Mouse (Mus musculus) right cerebral cortex, postnatal 14 days (tissue): ENCODE measurements at regions not wholly inside any gene's neighbourhood (a gene's known extent, or its start where the extent isn't known, plus 50 kb on each side); places are given as distances from the start of the nearest gene placed in this dataset.

Experiments used
- DNase-seq: peaks from one replicate; pipeline ENCODE4 v3.0.0; 2022

DNA sequence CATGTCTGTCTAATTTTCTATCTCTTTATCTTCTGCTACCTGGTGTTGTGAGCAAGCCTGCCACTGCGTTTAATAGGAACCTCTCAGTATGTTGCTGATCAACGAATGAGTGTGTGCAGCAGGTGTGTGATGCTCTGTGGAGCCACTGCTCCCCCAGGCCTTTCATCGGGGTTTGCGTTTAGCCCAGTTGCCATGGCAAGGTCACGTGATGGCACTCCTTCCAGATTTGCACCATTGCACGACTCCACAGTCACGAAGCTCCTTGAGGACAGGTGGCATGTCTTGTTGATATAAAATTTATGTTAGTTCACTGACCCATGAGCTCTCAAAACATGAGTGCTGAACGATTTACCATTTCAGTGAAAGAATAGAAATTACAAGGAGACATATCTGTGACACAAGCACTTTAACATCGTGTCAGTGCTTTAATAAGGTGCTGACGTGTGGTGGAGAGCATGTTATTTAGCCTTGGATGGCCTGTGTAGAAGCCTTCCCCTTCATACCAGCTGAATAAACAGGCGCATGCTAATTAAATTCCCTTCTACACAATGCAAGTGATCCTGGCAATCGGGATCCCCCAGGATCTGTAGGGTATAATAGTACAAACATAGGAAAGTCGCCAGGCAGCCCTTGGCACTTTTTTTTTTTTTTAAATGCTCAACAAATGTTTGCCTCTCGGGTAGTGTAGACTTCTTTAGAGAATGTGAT is 181.7 kb upstream of the Arrdc4 start:
- no peak for DNase-seq

DNA sequence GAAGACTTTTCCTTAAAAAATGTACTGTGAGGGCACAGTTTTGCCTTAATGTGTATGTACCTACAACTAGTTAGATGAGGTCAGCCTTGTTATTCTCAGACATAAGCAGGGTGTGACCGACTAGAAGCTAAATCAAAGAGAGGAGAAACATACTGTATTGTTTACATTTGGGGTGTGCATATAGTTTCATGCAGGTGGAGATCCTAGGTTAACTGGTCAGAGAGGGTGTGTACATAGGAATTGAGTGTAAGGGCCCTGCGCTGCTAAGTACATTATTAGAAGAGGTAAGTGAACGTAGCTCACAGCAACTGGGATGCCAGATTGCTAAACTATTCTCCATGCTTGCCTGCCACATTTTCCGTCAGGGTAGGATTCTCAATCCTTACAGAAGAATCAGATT is 180.6 kb upstream of the Arrdc4 start:
- DNase-seq: no peak

DNA sequence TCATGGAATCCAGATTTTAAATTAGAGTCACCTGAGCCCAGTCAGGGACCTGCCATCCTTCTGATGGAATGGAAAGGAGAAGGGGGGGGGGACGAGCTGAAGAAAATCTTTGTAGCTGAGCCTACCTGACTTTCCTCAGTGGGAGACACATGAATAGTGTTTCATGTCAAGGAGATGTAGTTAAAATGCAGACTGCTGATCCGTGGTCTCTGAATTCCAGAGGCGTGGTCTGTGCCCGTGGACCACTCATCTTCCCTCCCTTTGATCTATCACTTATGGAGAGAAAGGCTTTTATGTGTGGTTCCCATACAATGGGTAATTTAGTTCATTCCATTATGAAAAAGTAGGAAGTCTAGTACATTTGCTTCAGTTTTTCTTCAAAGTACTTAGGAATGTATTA is 176.6 kb upstream of the Arrdc4 start:
- no peak for DNase-seq

DNA sequence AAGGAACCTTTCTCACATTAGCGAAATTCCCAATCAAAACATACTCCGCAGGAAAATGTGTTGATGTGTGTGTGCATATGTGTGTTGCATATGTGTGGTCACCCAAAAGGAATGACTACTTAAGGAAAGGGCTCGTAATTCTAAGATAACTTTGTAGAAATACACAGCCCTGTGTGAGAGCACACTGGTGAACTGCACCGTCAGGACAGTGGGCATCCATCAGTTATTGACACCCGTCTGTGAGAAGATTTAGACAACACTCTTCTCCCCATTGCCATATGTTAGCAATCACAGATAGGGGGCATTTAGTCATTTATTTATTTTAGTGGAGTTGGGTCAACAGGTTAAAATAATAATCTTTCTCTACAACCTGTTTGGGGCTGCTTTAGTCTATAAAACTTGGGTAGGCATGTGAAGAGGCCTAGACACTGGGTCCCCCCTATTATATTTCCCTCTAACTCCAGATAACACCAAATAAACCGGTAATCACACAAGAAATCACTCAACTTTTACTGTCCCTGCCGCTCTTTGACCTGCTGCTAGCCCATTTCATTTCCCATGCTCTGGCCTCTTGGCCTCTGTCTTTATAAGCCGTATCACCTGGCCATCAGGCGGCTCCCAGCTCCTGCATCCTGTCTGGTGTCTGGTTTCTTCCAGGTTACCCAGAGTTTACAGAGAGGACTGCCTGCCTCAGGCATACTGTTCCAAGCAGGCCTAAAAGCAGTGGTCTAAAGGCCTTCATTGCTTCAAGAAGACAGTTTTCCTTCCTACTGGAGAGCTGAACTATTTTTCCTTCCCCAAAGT is 169.8 kb upstream of the Arrdc4 start:
- no peak for DNase-seq

DNA sequence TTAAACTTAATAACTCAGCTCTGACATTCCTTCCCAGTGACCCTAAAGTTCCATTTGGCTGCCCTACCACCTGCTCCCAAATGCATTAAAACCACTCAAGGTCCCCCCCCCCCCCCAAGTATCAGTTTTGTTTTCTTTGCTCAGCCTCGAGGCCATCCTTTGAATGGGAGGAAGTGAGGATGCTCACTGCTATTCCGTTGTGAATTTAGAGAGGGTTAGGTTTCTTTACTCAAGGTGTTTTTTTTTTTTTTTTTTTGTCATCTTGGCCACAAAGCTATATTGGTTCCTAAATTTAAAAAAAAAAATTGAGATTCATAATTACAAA is 168.8 kb upstream of the Arrdc4 start:
- no peak for DNase-seq

DNA sequence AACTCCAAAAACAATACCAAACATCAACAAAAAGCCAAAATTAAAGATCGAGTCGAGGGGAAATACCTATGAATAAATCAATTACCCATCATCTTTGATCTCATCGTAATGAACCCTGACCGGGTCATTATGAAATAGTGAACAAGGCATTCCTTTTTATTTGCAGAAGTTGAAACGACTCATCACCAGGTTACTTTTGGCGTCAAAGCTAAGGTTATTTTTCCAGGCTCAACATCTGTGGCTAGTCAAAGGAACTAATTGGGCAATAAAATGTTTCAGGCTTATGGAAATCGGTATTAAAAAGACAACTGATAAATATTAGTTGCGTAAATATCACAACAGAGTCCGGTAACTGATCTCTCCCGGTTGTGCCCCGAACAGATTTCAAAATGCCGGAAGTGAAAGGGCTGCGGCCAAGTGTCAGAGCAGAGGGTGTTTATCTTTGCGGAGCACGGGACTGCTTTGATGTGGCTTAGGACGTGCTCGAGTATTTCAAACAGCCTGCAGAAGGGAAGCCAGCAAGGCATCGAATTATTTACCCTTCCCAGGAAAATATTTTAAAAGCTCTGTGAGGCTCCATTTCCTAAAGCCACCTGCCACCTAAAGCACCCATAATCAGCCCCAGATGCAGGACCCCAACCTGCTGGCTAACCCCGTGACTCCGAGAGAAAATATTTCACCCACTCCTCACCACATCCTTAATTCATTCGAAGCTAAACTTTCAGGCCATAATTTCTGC is 168.3 kb upstream of the Arrdc4 start:
- DNase-seq: no peak

DNA sequence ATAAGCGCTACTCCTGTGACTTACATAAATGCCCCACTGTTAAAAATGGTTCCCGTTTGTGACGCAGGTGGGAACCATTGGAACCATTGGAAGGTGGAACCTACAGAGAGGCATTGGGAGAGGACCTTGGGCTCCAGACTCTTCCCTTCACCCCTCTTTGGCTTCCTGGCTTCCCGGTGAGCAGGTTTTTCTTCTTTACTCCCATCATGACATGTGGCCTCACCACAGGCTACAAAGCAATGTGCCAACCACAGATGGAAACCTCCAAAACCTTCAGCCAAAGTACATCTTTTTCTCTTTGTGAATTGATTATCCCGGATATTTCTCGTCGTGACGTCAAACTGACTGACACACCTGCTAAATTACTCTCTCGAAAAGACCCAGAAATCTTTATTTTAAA is 166.9 kb upstream of the Arrdc4 start:
- DNase-seq: no peak

DNA sequence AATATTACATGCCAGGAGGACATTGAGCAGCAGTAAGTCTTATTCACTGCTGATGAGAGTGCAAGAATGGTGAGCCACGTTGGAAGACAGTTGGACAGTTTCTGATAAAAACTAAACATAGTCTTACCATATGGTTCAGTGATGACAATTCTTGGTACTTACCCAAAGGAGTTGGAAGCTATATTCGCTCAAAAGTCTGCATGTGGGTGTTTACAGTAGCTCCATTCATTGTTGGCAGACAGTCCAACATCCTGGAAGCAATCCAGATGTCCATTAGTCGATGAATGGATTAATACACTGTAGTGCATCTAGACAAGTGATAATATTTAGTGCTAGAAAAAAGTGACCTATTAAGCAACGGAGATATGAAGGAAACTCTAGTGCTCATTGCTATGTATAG is 165.3 kb upstream of the Arrdc4 start:
- DNase-seq: no peak

DNA sequence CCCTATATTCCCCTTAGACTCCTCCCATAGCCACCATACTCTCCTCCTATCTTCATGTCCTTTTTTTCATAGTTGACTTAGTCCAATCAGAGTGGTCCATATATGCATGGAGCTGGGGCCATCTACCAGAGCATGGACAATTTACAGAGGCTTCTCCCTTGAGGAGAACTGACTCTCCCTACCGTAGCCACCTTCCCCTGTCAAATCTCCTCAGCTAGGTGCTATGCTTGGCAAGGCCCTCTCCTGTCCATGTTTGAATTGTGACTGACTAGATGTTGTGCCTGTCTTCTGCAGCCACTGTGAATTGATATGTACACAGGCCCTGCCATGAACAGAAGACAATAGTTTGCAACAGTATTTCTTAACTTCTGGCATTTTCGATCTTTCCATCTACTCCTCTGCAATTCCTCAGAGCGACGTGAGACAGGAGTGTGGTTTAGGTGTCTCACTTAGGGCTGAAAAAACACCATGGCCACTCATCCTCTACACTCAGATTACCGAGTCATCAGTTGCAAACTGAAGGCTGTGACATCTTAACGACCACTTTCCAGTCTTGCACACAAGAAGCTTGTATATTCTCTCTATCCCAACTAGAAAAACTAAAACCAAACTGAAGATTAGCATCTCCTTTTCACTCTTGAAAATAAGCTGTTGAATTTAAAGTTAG is 163.1 kb upstream of the Arrdc4 start:
- DNase-seq: no peak

DNA sequence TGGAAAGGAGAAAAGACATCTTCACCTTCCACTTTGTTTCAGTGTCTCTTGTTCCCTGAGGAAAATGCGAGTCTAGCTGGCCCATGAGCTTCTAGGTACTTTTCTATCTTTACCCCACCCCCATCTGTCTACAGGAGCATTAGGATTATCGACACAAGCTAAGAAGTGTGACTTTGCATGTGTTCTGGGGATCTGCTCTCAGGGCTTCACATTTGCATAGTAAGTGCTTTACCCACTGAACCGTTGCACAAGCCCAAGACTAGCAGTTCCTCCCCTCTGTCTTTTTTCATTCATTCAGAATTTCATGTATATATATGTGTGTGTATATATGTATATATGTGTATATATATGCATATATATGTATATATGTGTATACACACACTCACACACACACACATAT is 162.5 kb upstream of the Arrdc4 start:
- no peak for DNase-seq

DNA sequence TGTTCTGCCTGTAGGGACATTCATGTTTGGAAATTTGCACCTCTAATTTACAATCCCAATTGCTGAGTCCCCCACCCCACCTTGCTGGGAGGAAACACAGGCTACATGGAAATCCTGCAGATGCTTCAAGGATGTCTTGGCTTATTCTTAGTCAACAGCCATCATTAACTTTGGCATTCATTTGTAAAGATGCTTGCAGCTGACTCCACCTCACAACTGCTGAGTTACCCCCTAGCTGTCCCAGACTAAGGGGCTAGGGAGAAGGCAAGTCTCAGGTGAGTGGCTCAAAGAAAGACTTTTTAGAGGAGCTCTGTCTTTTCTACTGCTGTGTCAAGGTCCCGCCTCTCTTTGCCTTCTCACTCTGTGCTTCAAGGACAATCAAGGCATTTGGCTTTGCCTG is 160.7 kb upstream of the Arrdc4 start:
- DNase-seq: no peak

DNA sequence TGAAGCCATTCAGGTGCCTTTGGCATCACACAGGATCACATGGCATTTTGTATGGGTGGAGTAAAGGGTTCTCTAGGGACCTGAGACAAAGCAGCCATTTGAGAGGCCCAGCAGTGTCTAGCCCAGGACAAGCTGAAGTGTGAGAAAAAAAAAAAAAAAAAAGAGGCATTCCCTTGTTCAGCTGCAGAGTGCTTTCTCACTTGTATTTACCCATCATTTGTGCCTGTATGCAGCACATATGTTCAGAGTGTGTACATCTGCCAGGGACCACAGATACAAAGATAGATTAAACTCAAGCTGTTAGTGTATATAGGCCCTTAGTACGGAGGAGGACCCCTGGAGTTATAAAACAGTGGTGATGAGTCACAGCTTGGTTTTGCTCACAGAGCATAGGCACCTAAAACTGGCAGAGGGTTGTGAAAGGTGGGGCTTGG is 159.4 kb upstream of the Arrdc4 start:
- no peak for DNase-seq

DNA sequence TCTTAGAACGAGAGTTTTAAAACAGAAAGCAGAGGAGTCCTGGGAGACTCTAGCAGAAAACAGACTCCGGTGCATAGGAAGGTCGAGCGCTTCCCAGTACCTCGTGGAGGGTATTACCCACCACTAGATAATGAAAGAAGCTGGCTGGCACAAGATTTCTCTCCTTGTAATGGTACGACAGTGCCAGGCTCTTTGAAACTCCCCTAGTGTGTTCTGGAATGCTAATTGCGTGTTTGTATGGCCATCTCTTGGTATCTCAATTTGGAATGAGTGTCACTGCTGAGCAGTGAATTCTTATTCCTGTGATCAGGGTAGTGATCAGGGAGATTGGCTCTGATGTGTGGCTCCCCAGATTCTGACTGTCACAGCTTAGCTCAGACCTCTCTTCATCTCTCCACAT is 158.8 kb upstream of the Arrdc4 start:
- no peak for DNase-seq

DNA sequence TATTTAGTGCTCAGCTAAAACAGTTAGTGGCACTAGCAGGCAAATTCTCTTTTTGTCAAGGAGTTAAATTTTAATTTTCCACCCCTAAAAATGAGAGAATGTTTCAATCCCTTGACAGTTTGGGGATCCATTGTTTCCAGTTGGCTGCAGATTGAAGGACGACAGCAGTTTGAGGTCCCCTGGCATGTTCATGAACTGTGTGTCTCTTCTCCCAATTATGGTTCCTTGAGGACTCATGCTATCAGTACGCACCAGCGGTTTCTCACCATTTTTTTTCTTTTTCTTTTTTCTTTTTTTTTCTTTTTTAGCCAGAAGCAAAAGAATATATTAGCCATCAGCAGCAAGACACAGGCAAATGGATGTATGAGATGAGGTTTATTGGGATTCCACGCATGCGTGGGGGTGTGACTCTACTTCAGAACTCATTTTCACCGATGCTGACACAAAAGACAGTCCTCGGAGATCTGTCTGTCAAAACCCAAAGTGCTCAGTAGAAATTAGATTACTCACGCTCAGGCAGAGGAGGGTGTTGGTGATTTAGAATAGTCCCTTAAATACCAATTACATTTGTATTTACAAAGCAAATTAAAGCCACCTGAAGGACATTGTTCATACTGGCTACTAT is 157.8 kb upstream of the Arrdc4 start:
- no peak for DNase-seq

DNA sequence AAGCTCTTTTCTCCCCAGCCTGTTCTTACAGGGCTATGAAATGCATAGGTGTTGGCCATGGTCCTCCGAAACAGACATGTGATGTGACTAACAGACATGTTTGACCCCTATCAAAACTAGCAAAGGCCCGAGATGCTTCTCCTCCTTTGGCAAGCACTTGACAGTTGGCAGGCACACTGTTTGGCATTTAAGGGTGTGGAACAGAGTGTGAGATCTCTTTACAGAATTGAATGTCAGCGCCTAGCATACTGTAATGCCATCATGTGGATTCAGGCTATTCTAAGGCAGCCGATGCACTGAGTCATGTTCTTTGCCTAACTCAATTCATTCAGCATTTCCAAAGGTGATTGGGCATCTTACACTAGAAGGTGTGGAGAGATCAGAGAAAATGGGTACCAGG is 156.8 kb upstream of the Arrdc4 start:
- DNase-seq: no peak

DNA sequence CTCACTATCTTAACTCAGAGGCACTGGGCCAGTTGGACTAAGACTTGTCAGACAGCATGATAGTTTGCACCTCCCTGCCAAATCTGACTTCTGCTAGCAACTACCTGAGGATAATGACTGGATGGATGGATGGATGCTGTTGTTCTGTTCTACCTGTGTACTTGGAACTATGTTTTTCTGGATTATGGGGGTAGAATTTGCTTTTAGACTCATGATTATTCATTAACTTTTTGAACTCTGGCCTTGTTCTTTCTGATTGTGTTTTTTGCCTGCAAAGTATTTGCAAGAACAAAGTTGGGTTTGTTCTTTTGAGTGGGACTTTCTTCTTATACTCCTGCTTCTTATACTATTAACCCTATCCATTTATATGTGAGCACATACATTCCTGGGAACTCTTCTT is 137.1 kb upstream of the Arrdc4 start:
- no peak for DNase-seq

DNA sequence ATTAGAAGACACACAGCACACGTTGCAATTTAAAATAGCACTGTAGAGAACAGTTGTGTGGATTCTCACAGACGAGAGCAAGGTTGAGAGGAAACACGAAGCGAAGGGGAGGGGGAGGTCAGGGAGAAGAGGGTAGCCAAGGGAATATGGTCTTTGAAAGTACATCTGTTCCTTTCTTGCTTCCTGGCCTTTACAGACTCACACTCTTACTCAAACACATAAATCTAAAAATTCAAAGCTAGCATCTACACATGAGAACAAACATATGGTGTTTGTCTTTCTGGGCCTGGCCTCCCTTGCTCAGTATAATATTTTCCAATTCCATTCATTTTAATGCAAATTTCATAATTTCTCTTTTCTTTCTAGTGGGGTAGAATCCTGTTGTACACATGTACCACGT is 124.0 kb upstream of the Arrdc4 start:
- DNase-seq: no peak

DNA sequence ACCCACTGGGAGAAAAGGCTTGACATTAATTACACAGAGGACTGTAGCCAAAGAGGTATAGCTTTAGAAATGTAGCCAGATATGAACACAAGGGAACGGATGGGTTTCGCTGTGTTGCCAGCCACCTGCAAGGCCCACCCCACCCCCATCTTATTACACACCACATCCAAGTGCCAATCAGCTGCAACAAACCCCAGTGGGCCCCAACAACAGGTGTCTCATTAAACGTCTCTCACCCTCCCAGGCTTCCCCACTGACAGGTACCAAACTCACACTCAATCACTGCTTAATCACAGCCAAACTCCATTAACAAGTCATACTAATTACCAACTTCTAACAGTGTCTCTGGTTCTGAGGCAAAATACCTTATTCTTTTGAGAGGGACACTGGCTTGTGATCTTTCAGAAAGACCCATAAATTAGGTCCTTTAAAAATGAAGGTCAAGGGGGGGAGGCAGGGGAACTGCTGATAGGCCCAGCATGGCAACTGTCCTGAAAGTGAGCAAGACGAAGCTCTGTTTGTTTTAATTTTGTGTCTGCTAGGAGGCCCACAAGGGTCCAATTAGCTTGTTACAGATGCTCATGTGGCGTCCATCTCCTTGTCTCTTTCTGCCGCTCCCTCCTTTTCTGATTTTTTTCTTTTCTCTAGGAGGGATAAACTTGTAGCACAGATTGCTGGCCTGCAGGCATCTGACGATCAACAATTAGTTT is 115.4 kb upstream of the Arrdc4 start:
- DNase-seq: no peak

DNA sequence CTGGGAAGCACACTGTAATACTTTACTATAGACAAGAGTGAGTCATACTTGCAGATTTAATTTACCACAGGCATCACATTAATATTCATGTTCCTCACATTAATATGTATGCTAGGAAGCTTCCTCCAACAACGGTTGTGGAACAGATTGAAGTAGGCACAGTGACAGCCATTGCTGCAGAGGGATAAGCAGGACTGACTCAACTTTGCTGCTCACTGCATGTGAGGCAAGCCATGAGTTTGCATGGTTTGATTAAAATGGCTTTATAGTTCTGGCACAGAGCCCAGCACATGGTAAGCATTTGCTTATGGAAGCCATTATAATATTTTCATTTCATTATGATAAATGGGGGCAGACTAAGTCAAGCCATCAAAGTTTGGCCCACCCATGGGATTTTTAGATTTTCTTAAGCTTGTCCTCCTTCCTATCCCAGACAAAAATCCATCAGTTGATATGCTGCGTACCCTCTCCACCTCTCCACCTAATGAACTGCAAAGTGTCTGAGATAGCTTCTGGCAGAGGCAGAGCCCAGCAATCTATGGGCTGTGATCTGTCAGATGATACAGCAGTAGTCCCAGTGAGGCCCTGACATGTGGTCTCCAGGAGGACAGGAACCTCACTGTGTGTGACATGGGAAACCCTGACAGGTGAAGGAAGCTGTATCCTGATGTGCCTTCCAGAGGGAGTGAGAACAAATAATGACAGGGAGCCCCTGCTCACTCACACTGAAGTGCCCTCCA is 109.6 kb upstream of the Arrdc4 start:
- DNase-seq: no peak

DNA sequence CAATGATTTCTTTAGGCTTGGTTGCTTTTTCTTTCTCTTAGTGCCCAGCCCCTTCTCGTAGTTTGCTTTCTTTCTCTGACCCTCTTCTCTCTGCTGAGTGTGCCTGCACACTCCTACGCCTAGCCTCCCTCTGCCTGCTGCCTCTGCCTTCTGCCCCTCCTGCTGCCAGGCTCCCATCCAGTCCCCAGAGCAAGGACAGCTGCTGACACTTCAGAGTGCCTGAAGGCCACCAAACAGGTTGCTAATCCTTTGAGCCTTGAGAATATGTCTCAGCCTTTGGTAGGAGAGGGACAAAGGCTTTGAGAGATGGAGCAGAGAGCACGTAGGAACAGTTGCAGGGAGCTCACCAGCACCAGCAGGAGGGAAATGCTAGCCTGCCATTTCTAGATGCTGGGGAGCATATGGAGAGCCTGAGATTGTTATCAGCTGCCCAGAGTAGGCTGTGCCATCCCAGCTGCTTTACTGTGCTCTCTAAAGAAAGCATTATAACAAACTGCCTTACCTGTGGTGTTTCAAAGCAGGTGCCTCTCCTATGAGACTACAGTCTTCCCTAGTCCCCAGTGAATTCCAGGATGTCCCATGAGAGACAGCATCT is 103.0 kb upstream of the Arrdc4 start:
- DNase-seq: peak; percentile 15

DNA sequence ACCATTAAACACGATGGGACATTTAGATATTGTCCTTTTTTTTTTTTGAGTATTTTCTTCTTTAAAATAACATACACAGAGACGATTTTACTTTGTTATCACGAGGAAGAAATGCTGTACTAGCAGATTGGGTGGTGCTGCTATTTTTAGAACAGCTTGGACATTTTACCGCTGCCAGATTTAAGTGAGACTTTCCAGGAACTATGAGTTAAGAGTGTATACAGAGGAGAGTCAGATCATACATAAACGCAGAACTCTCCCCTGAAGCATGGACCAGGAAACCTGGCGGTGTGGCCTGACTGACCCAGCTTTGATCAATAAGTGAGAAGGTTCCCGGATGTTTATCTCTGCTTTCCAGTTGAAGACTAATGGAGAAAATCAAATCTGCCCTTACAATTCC is 95.6 kb upstream of the Arrdc4 start:
- DNase-seq: no peak
